Mouse (Mus musculus) gastrocnemius, adult 2 months (tissue): ENCODE data around the gene Zfp646. TPM values are rescaled to one million over a fixed set of nuclear protein-coding genes. Genes with fewer than 3 reads are reported as not detected.

Source experiments
- DNase-seq: peaks from one replicate; pipeline ENCODE4 v3.0.0; 2022
- H3K27ac ChIP-seq: fragments of 200-600 bp; 2 replicates; pipeline ENCODE4 v1.8.1; 2022; ENCODE audit warnings: mild to moderate bottlenecking
- H3K4me3 ChIP-seq: fragments of 200-600 bp; 2 replicates; pipeline ENCODE4 v1.8.1; 2022; ENCODE audit warnings: mild to moderate bottlenecking, moderate library complexity
- CTCF ChIP-seq: fragments of 200-600 bp; IDR thresholded peaks from 2 replicates; pipeline ENCODE4 v1.8.1; 2022; ENCODE audit warnings: antibody characterized with exemption, mild to moderate bottlenecking, moderate library complexity
- intact Hi-C: fragments of 180-260 bp; cut with DNase I; formaldehyde crosslinking; loops from one replicate; pipeline ENCODE4 v1.15.1; 2025
- total RNA-seq, 2 experiments: library from RNA; stranded (reverse); gene quantifications; 2 replicates each; pipeline ENCODE4 v1.2.3; 2021

Gene Zfp646
- total RNA-seq, 2 experiments from 2014 or later: 11.8 to 15.4 TPM

DNA sequence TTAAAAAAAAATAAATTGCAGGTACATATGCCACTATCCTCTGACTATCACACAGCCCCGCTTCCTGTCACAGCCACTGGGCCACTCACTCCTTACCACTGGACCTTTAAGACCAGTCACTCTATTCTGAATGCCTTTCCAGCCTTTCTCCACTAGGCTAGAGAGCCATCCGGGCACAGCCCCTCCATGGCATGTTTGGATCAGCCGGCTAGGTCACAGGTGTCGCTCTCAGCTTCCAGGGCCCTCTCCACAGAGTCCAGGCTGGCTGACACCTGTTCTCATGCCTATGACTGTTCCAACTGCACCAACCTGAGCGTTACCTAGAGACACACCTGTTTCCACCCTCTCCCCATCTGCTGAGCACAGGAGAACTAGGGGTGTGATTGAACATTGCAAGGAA is 52.6 kb downstream of the Zfp646 start:
- intact Hi-C loops: no loop called here
- no peak overlapping the region for H3K4me3 ChIP-seq
- DNase-seq: no peak

DNA sequence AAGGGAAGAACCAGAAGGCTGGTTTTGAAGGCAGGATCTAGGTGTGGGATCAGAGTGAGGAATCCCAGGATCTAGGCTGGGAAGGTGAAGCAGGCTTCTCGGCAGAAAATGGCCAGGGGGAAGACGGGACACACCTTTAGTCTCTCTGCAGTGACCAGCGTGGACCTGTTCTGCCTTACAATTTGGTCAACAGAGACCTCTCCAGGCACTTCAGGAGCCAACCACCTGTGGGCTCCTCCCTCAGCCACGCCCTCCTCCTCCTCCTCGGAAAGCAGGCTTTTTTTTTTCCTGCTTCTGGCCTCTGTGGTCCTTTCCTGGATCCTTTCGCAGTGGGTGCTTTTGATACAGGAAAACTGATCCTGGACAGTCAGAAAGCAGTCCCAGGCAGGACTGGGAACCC is 53.9 kb downstream of the Zfp646 start, which contains the start of gene Prss8:
Prss8 (minus strand) TSS at position 182 of the 400 bp plus-strand sequence.
- TF ChIP-seq CTCF: no peak
- DNase-seq: no peak
- intact Hi-C loops: loop anchor here (10.0 kb wide), 1 partner anchor 275 kb away; the partner anchor contains the start of gene Cox6a2
- no peak within 1 kb of the TSS for H3K27ac ChIP-seq
- no peak within 1 kb of the TSS for H3K4me3 ChIP-seq

More for the DNA sequence above, 52.6 kb downstream of the Zfp646 start:
- no peak for TF ChIP-seq CTCF
- no peak overlapping the region for H3K27ac ChIP-seq

DNA sequence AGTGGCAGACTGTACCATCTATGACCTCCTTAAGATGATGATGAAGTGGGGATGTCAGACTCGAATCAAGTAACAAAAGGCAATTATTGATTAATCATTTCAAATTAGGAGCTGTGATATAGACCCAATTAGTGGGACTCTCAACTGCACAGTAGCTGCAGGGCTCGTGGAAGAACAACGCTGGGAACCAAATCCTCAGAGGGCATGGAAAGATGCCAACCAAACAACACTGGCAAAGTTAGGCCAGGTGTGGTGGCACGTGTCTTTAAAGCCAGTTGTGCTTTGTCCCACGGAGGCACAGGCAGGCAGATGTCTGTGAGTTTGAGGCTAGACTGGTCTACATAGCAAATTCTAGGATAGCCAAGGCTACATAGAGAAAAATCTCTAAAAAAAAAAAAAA is 54.6 kb downstream of the Zfp646 start:
- Histone ChIP-seq H3K4me3 (no peak overlapping the region), H3K27ac (no peak overlapping the region)
- no peak for TF ChIP-seq CTCF
- no peak for DNase-seq
- intact Hi-C loops: loop anchor here (10.0 kb wide), 1 partner anchor 274 kb away; the partner anchor contains the start of gene Cox6a2

DNA sequence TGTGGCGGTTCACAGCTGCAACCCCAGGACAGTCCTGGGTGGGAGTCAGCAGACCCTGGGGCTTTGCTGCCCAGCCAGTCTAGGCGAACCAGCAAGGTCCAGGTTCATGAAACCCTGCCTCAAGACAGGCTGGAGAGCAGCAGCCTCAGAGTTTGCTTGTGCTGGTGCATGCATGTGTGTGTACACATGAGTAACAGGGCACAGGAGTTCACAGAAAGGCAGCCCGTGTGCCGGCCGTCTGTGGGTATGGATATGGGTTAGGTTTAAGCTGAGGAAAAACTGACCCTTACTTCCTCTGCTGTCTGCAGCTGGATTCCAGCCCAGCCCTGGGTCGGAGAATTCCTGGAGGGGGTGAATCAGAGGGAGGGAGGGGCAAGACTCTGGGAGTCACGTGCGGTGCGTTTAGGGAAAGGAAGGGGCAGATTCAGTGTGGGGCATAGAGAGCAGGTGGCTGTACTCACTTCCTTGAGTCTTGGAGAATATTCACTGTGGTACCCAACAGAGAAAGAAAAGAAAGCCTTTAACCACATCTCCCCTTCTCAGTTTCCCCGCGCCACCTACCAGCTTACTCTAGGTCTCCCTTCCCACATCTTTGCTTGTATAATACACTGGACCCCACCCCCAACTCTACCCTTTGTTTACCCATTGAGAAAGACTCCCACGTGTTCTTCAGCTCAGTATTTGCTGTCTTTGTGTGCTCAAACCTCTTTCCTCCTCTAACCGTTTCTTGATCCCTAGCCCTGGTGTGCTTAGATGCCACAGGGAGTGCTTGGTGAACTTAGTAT is 55.5 kb downstream of the Zfp646 start:
- intact Hi-C loops: loop anchor here (10.0 kb wide), 1 partner anchor 273 kb away; the partner anchor contains the start of gene Cox6a2
- DNase-seq: no peak
- no peak for TF ChIP-seq CTCF
- Histone ChIP-seq H3K27ac (no peak overlapping the region), H3K4me3 (no peak overlapping the region)

DNA sequence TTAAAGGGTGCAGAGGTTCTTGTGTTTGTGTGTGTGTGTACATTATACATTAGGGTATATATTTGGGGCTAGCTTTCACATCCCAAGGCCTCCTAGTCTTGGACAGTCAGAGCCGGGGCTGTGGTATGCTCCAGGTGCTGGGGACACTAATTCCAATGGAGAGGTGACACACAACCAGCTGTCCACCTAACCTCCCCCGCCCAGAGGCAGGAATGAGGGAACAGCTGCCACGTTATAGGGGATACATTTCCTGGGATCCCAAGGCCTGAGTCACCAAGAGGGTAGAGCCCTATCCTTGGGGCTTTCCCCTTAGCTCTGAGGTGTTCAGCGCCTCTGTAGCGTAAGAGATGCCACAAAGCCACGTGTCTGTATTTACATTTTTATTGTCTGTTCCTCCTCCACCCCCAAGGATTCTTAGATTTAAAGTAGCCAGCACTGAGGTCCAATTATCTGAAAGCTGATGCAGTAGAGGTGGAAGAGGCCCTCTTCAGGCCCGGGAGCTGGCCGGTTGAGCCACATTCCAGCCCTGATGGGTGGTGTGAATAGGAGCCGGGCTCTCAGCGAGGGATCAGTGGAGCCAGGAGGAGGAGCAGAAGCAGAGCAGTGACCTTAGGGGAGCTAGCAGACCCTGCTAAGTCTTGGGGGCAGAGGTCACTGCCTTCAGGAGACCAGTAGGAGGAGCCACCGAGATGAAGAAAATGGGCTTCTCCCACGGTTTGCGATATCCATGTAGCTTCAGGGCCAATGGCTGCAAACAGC is 56.4 kb downstream of the Zfp646 start:
- intact Hi-C loops: loop anchor here (10.0 kb wide), 1 partner anchor 272 kb away; the partner anchor contains the start of gene Cox6a2
- no peak for TF ChIP-seq CTCF
- no peak for DNase-seq
- Histone ChIP-seq H3K27ac (no peak overlapping the region), H3K4me3 (no peak overlapping the region)

DNA sequence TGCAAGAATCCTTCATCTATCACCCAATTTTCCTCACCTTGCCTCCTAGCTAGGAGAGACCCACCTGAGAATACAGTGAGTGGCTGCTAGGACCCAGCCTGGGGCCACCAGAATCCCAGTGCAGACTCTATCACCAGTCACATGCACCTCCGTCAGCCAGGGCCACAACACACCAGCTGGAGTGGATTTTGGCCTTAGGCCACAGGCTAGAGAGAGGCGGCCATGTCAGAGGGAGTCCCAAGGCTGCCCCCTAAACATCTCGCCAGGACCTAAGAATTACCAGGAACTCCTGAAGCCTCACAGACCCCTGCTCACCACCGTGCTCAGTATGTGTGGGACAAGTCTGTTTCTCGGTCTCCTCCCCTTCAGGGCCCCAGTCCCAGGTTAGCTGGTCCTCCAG is 58.1 kb downstream of the Zfp646 start:
- Histone ChIP-seq H3K4me3 (no peak overlapping the region), H3K27ac (no peak overlapping the region)
- intact Hi-C loops: loop anchor here (2.0 to 10.0 kb wide), 2 partner anchors 21 to 271 kb away; partner anchors contain the start of genes Cox6a2 and Kat8
- TF ChIP-seq CTCF: no peak
- no peak for DNase-seq

DNA sequence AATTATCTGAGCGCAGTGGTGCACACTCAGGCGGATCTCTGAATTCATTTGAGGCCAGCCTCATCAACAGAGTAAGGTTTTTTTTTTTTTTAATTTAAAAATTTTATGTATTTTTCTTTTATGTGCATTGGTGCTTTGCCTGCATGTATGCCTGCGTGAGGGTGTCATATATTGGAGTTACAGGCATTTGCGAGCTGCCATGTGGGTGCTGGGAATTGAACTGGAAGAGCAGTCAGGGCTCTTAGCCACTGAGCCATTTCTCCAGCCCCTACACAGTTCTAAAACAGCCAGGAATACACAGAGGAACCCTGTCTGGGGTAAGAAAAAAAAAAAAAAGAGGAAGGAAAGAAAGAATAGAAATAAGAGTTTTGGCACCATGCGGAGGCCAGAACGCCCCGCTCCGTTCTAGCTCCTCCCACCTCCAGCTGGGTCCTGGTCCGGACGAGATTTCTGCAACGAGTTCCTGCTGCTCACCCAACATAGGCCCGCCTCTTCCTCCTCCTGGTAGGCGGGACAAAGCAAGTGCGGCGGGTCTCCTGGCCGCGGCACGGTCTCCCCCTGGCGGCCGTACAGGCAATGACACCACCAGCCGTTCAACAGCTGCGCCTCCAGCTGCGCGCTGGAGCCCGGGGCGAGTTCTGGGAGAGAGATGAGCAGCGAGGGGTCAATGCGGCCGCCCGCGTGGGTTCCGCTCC is 59.2 kb downstream of the Zfp646 start:
- intact Hi-C loops: loop anchor here (1.0 to 10.0 kb wide), 4 partner anchors 22 to 270 kb away; partner anchors contain the start of genes Cox6a2, Gm21974, Hsd3b7 and Kat8
- peak overlapping the region; percentile 76 for H3K4me3 ChIP-seq
- peak; percentile 97 for DNase-seq
- H3K27ac ChIP-seq: peak overlapping the region; percentile 87
- no peak for TF ChIP-seq CTCF

Other genes with a start within 250 kb of the Zfp646 start
- gene Bcl7c, start 167.3 kb upstream of the Zfp646 start, total RNA-seq: 10 to 100 TPM; 26.7 to 32.9 TPM
- 10 to 100 TPM; 16.8 to 18.1 TPM for gene Ctf1, start 163.5 kb upstream of the Zfp646 start, total RNA-seq
- gene Ctf2, start 144.1 kb upstream of the Zfp646 start, total RNA-seq: not detected
- 1 to 10 TPM; 1.2 to 2.0 TPM for gene Fbxl19, start 131.7 kb upstream of the Zfp646 start, total RNA-seq
- 10 to 100 TPM; 10.1 to 11.7 TPM for gene Orai3, start 106.4 kb upstream of the Zfp646 start, total RNA-seq
- gene Setd1a, start 99.6 kb upstream of the Zfp646 start, total RNA-seq: 10 to 100 TPM; 15.3 to 20.8 TPM
- gene Gm49388, start 90.6 kb upstream of the Zfp646 start, total RNA-seq: 1 to 10 TPM; 1.9 to 2.1 TPM
- gene Hsd3b7, start 75.6 kb upstream of the Zfp646 start, total RNA-seq: 1 to 10 TPM; 4.7 to 6.2 TPM
- gene Stx4a, start 51.9 kb upstream of the Zfp646 start, total RNA-seq: 10 to 100 TPM; 55.4 to 59.0 TPM
- gene Stx1b, start 51.7 kb upstream of the Zfp646 start, total RNA-seq: 1 to 10 TPM; 1.0 TPM
- gene Zfp668, start 607 bp downstream of the Zfp646 start, total RNA-seq: 1 to 10 TPM; 3.3 to 5.0 TPM
- gene Prss53, start 14.7 kb downstream of the Zfp646 start, total RNA-seq: 1 to 10 TPM; 1.2 to 2.0 TPM
- gene Gm21974, start 19.2 kb downstream of the Zfp646 start, total RNA-seq: not detected
- 10 to 100 TPM in 1 of 2 experiments, 1 to 10 TPM in 1; 9.2 to 12.6 TPM for gene Vkorc1, start 19.4 kb downstream of the Zfp646 start, total RNA-seq
- 100 to 1,000 TPM; 169 to 177 TPM for gene Bckdk, start 27.9 kb downstream of the Zfp646 start, total RNA-seq
- 10 to 100 TPM; 24.3 to 26.6 TPM for gene Kat8, start 36.3 kb downstream of the Zfp646 start, total RNA-seq
- not detected for gene Prss8, start 53.9 kb downstream of the Zfp646 start, total RNA-seq
- gene Prss36, start 70.5 kb downstream of the Zfp646 start, total RNA-seq: 1 to 10 TPM; 6.0 to 7.1 TPM
- 10 to 100 TPM; 77.8 to 99.5 TPM for gene Fus, start 91.2 kb downstream of the Zfp646 start, total RNA-seq
- gene Pycard, start 117.6 kb downstream of the Zfp646 start, total RNA-seq: under 1 TPM; 0.38 to 0.89 TPM
- gene Trim72, start 127.7 kb downstream of the Zfp646 start, total RNA-seq: 100 to 1,000 TPM; 186 to 238 TPM
- 1 to 10 TPM; 1.0 to 1.9 TPM for gene Itgam, start 186.4 kb downstream of the Zfp646 start, total RNA-seq
- not detected for gene Gm49368, start 186.5 kb downstream of the Zfp646 start, total RNA-seq